Mouse (Mus musculus): ENCODE results near the gene Cyfip1. TPM values are rescaled to one million over a fixed set of nuclear protein-coding genes. Genes with fewer than 3 reads are reported as not detected.

Cyfip1 gene
- polyA plus RNA-seq, 1 experiment from 2014 or later: 39.2 TPM

DNA sequence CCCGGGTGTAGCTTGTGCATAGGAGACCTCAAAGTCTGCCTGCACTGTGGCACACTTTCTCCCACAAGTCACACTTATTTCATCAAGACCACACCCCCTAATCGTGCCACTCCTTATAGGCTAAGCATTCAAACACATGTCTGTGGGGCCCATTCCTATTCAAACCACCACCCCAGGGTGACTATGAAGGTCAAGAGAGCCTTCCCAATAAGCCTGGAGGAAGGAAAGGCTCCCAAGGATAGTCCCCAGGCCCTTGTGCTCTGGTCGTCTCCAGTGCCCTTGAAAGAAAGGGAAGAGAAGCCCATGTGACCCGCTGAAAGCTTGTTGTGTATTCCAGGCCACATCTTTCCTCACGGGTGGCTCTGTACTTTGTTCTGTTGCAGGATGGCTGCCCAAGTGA lies 29.9 kb downstream of the Cyfip1 start:
- H3K36me3 ChIP-seq (ENCODE audit: control insufficient read depth, insufficient read depth, low read length): peaks cover 17% of the 10 kb centered on the region
- no peak overlapping the region for H3K4me3 ChIP-seq (ENCODE audit: low read depth, low read length)
- WGBS: 76% methylated on average over 5 of the region's 5 CpGs
- no peak overlapping the region for H3K4me2 ChIP-seq (ENCODE audit: low read depth, low read length)
- no peaks in the 10 kb centered on the region for H3K27me3 ChIP-seq (ENCODE audit: control insufficient read depth, insufficient read depth, low read length)
- no peak overlapping the region for H3K9ac ChIP-seq (replicated peaks; ENCODE audit: low read depth, low read length)
- no peak for ATAC-seq (ENCODE audit: low read depth)
- no peaks in the 10 kb centered on the region for H3K9me3 ChIP-seq (ENCODE audit: control insufficient read depth, low read length)
- no peaks in the 10 kb centered on the region for H3K4me1 ChIP-seq (ENCODE audit: control insufficient read depth, insufficient read depth, low read length)
- H3K27ac ChIP-seq (ENCODE audit: low read depth, low read length): no peak overlapping the region

DNA sequence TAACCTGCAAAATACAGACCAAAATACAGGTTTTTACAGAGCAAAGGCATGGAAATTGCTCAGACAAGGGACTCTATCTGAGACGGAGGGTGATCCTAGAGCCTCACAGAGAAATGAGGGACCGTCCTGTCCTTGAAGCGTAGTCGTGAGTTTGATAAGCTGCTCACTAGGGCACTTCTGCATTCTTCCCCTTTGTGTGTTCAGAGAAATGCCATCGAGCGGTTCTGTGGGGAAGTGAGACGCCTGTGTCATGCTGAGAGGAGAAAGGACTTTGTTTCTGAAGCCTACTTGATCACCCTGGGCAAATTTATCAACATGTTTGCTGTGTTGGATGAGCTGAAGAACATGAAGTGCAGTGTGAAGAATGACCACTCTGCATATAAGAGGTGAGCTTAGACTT lies 33.2 kb downstream of the Cyfip1 start:
- Histone ChIP-seq H3K4me3 (ENCODE audit: low read depth, low read length) (no peak overlapping the region), H3K27ac (ENCODE audit: low read depth, low read length) (no peak overlapping the region), H3K36me3 (ENCODE audit: control insufficient read depth, insufficient read depth, low read length) (peaks cover 27% of the 10 kb centered on the region), H3K4me2 (ENCODE audit: low read depth, low read length) (no peak overlapping the region), H3K27me3 (ENCODE audit: control insufficient read depth, insufficient read depth, low read length) (no peaks in the 10 kb centered on the region), H3K4me1 (ENCODE audit: control insufficient read depth, insufficient read depth, low read length) (no peaks in the 10 kb centered on the region), H3K9me3 (ENCODE audit: control insufficient read depth, low read length) (no peaks in the 10 kb centered on the region), H3K9ac (replicated peaks; ENCODE audit: low read depth, low read length) (no peak overlapping the region)
- no peak for ATAC-seq (ENCODE audit: low read depth)
- 94% methylated on average over 7 of the region's 7 CpGs for WGBS

- no peaks in the 10 kb centered on the region for H3K4me1 ChIP-seq (ENCODE audit: control insufficient read depth, insufficient read depth, low read length)
- WGBS: 95% methylated on average over 10 of the region's 10 CpGs
- no peaks in the 10 kb centered on the region for H3K9me3 ChIP-seq (ENCODE audit: control insufficient read depth, low read length)
- no peak overlapping the region for H3K4me2 ChIP-seq (ENCODE audit: low read depth, low read length)
- H3K4me3 ChIP-seq (ENCODE audit: low read depth, low read length): no peak overlapping the region
- no peak overlapping the region for H3K27ac ChIP-seq (ENCODE audit: low read depth, low read length)
- H3K9ac ChIP-seq (replicated peaks; ENCODE audit: low read depth, low read length): no peak overlapping the region
- no peaks in the 10 kb centered on the region for H3K27me3 ChIP-seq (ENCODE audit: control insufficient read depth, insufficient read depth, low read length)
- no peak for ATAC-seq (ENCODE audit: low read depth)
- H3K36me3 ChIP-seq (ENCODE audit: control insufficient read depth, insufficient read depth, low read length): peaks cover 30% of the 10 kb centered on the region
Observed at GRCm38 (mm10) chr7:55877721-55878120, 36.2 kb downstream of the Cyfip1 start.

DNA sequence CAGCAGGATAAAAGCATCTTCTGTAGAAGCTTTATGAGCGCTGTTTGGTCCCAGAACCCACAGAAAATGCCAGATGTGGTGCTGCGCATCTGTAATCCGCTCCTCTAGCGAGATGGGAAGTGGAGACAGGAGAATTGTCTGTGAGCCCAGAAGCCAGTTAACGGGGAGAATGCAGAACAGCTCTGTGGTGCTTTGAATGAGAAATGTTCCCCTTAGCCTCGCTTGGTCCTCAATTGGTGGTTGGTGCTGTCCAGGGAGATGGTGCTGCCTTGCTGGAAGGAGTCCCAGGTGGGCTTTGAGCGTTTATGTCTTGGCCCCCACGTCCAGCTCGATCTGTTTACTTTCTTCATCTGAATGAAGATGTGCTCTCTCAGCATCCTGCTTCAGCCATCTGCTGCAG lies 39.3 kb downstream of the Cyfip1 start:
- Histone ChIP-seq H3K27me3 (ENCODE audit: control insufficient read depth, insufficient read depth, low read length) (no peaks in the 10 kb centered on the region), H3K9me3 (ENCODE audit: control insufficient read depth, low read length) (no peaks in the 10 kb centered on the region), H3K9ac (replicated peaks; ENCODE audit: low read depth, low read length) (no peak overlapping the region), H3K4me2 (ENCODE audit: low read depth, low read length) (no peak overlapping the region), H3K36me3 (ENCODE audit: control insufficient read depth, insufficient read depth, low read length) (peaks cover 13% of the 10 kb centered on the region; the same call in 1 of the 2 replicates), H3K27ac (ENCODE audit: low read depth, low read length) (no peak overlapping the region), H3K4me1 (ENCODE audit: control insufficient read depth, insufficient read depth, low read length) (no peaks in the 10 kb centered on the region), H3K4me3 (ENCODE audit: low read depth, low read length) (no peak overlapping the region)
- 68% methylated on average over 9 of the region's 9 CpGs for WGBS
- peak; percentile 69 for ATAC-seq (ENCODE audit: low read depth)

DNA sequence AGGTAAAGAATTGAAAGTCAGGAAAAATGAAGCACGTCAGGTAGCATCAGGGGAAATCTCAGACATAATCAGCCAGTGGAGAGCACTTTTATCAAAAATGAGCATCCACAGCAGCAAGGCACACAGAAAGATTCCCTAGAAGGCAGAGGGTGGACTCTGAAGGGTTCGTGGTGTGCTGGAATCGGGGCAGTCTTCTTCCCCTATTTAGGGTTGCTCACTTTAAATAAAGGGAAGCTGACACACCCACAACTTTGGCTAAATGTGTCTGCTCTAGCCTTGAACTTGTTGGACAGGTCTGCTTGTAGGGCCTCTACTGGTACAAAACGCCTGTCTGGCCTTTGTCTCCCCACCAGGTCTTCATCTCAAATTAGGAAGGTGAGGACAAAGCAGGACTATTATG lies 47.1 kb downstream of the Cyfip1 start:
- H3K9ac ChIP-seq (replicated peaks; ENCODE audit: low read depth, low read length): no peak overlapping the region
- H3K4me1 ChIP-seq (ENCODE audit: control insufficient read depth, insufficient read depth, low read length): no peaks in the 10 kb centered on the region
- no peak overlapping the region for H3K27ac ChIP-seq (ENCODE audit: low read depth, low read length)
- no peak overlapping the region for H3K4me3 ChIP-seq (ENCODE audit: low read depth, low read length)
- no peak for ATAC-seq (ENCODE audit: low read depth)
- H3K4me2 ChIP-seq (ENCODE audit: low read depth, low read length): no peak overlapping the region
- H3K9me3 ChIP-seq (ENCODE audit: control insufficient read depth, low read length): no peaks in the 10 kb centered on the region
- H3K27me3 ChIP-seq (ENCODE audit: control insufficient read depth, insufficient read depth, low read length): no peaks in the 10 kb centered on the region
- 90% methylated on average over 4 of the region's 4 CpGs for WGBS
- peaks cover 4% of the 10 kb centered on the region; the same call in 1 of the 2 replicates for H3K36me3 ChIP-seq (ENCODE audit: control insufficient read depth, insufficient read depth, low read length)

DNA sequence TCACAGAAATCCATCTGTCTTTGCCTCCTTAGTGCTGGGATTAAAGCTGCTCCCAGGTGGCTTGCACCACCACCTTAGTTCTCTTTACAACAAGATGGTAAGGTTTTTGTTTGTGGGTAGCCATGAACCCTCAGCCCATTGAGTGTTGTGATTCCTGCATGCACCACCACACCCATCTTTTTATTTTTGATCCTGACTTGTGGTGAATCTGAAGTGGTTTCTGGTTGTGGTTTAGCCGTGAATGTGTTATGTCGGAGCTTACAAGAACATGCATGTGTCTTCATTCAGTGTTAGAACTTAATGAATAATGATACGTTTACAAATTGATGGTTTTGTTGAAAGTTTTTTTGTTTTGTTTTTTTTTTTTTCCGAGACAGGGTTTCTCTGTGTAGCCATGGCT lies 48.5 kb downstream of the Cyfip1 start:
- Histone ChIP-seq H3K27me3 (ENCODE audit: control insufficient read depth, insufficient read depth, low read length) (no peaks in the 10 kb centered on the region), H3K4me2 (ENCODE audit: low read depth, low read length) (no peak overlapping the region), H3K4me1 (ENCODE audit: control insufficient read depth, insufficient read depth, low read length) (no peaks in the 10 kb centered on the region), H3K36me3 (ENCODE audit: control insufficient read depth, insufficient read depth, low read length) (peaks cover 10% of the 10 kb centered on the region), H3K9ac (replicated peaks; ENCODE audit: low read depth, low read length) (no peak overlapping the region), H3K27ac (ENCODE audit: low read depth, low read length) (no peak overlapping the region), H3K4me3 (ENCODE audit: low read depth, low read length) (no peak overlapping the region), H3K9me3 (ENCODE audit: control insufficient read depth, low read length) (no peaks in the 10 kb centered on the region)
- 92% methylated on average over 4 of the region's 4 CpGs for WGBS
- ATAC-seq (ENCODE audit: low read depth): no peak

GRCm38 (mm10) chr7:55890731-55891130 lies 49.2 kb downstream of the Cyfip1 start:
- peaks cover 12% of the 10 kb centered on the region for H3K36me3 ChIP-seq (ENCODE audit: control insufficient read depth, insufficient read depth, low read length)
- no peak overlapping the region for H3K27ac ChIP-seq (ENCODE audit: low read depth, low read length)
- H3K27me3 ChIP-seq (ENCODE audit: control insufficient read depth, insufficient read depth, low read length): no peaks in the 10 kb centered on the region
- H3K4me2 ChIP-seq (ENCODE audit: low read depth, low read length): no peak overlapping the region
- no peak overlapping the region for H3K9ac ChIP-seq (replicated peaks; ENCODE audit: low read depth, low read length)
- H3K4me1 ChIP-seq (ENCODE audit: control insufficient read depth, insufficient read depth, low read length): no peaks in the 10 kb centered on the region
- ATAC-seq (ENCODE audit: low read depth): no peak
- no peak overlapping the region for H3K4me3 ChIP-seq (ENCODE audit: low read depth, low read length)
- no peaks in the 10 kb centered on the region for H3K9me3 ChIP-seq (ENCODE audit: control insufficient read depth, low read length)

GRCm38 (mm10) chr7:55891797-55892196 lies 50.3 kb downstream of the Cyfip1 start:
- 89% methylated on average over 11 of the region's 11 CpGs for WGBS
- Histone ChIP-seq H3K27me3 (ENCODE audit: control insufficient read depth, insufficient read depth, low read length) (no peaks in the 10 kb centered on the region), H3K4me1 (ENCODE audit: control insufficient read depth, insufficient read depth, low read length) (no peaks in the 10 kb centered on the region), H3K4me3 (ENCODE audit: low read depth, low read length) (no peak overlapping the region), H3K9me3 (ENCODE audit: control insufficient read depth, low read length) (no peaks in the 10 kb centered on the region), H3K4me2 (ENCODE audit: low read depth, low read length) (no peak overlapping the region), H3K36me3 (ENCODE audit: control insufficient read depth, insufficient read depth, low read length) (peaks cover 20% of the 10 kb centered on the region), H3K27ac (ENCODE audit: low read depth, low read length) (no peak overlapping the region), H3K9ac (replicated peaks; ENCODE audit: low read depth, low read length) (no peak overlapping the region)
- no peak for ATAC-seq (ENCODE audit: low read depth)

- Histone ChIP-seq H3K27me3 (ENCODE audit: control insufficient read depth, insufficient read depth, low read length) (no peaks in the 10 kb centered on the region), H3K9ac (replicated peaks; ENCODE audit: low read depth, low read length) (no peak overlapping the region), H3K4me3 (ENCODE audit: low read depth, low read length) (no peak overlapping the region), H3K9me3 (ENCODE audit: control insufficient read depth, low read length) (no peaks in the 10 kb centered on the region), H3K4me1 (ENCODE audit: control insufficient read depth, insufficient read depth, low read length) (no peaks in the 10 kb centered on the region), H3K27ac (ENCODE audit: low read depth, low read length) (no peak overlapping the region), H3K36me3 (ENCODE audit: control insufficient read depth, insufficient read depth, low read length) (peaks cover 34% of the 10 kb centered on the region), H3K4me2 (ENCODE audit: low read depth, low read length) (no peak overlapping the region)
- WGBS: 96% methylated on average over 4 of the region's 5 CpGs
- ATAC-seq (ENCODE audit: low read depth): no peak
Observed at GRCm38 (mm10) chr7:55903766-55904165, 62.2 kb downstream of the Cyfip1 start.

- WGBS: 83% methylated on average over 2 of the region's 2 CpGs
- H3K27me3 ChIP-seq (ENCODE audit: control insufficient read depth, insufficient read depth, low read length): no peaks in the 10 kb centered on the region
- no peaks in the 10 kb centered on the region for H3K9me3 ChIP-seq (ENCODE audit: control insufficient read depth, low read length)
- H3K4me1 ChIP-seq (ENCODE audit: control insufficient read depth, insufficient read depth, low read length): no peaks in the 10 kb centered on the region
- no peak overlapping the region for H3K4me2 ChIP-seq (ENCODE audit: low read depth, low read length)
- ATAC-seq (ENCODE audit: low read depth): no peak
- peaks cover 37% of the 10 kb centered on the region for H3K36me3 ChIP-seq (ENCODE audit: control insufficient read depth, insufficient read depth, low read length)
- no peak overlapping the region for H3K4me3 ChIP-seq (ENCODE audit: low read depth, low read length)
- H3K9ac ChIP-seq (replicated peaks; ENCODE audit: low read depth, low read length): no peak overlapping the region
- H3K27ac ChIP-seq (ENCODE audit: low read depth, low read length): no peak overlapping the region
Observed at GRCm38 (mm10) chr7:55905449-55905848, 63.9 kb downstream of the Cyfip1 start.

Measured in neural tube, embryonic 14.5 days (tissue).